Mouse (Mus musculus): ENCODE measurements around the gene H2-Ob.

H2-Ob gene

GRCm38 (mm10) chr17:34247047-34247446, 8.3 kb downstream of the H2-Ob start:
- DNase-seq, result no peak

- no peak for DNase-seq
These were observed 10.1 kb downstream of the H2-Ob start for GRCm38 (mm10) chr17:34248764-34249163.

- no peak for DNase-seq
These were observed 10.7 kb downstream of the H2-Ob start for GRCm38 (mm10) chr17:34249361-34249760.

DNA sequence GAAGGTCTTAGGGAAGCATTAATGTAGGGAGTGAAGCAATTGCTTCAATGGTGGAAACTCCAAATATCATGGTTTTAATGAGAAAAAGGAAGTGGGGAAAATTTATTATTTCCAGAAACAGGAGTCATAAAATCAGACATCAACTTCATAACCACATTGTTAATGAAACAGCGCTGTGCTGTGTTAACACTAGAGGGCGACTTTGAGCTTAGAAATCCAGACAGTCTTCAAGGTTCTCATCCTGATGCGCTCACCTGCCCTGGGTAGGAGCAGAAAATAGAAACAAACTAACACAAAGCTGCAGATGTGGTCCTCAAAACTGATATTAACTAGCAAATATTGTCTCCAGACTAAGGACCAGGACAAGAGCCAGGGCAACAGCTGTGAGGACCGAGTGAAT, 11.2 kb downstream of the H2-Ob start:
- peak; percentile 27 to 35 for DNase-seq

GRCm38 (mm10) chr17:34251666-34252065, 13.0 kb downstream of the H2-Ob start:
- DNase-seq, result no peak

DNA sequence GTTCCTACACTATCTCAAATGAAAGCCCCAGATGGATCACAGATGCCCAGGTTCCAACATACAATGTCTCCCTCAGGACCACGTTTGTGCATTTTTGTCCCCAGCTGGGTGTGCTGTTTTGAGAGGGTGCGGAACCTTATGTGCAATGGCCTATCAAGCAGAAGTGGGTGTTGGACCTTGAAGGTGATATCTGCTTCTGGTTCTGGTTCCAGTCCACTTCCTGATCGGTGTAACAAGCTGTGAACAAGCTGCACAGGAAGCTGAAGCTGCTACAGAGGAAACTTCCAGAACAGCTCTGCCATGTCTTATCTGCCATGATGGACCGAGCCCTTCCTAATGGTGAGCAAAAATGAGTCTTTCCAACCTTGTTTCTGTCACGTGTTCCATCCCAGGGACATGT, 17.8 kb downstream of the H2-Ob start:
- DNase-seq, result no peak

DNA sequence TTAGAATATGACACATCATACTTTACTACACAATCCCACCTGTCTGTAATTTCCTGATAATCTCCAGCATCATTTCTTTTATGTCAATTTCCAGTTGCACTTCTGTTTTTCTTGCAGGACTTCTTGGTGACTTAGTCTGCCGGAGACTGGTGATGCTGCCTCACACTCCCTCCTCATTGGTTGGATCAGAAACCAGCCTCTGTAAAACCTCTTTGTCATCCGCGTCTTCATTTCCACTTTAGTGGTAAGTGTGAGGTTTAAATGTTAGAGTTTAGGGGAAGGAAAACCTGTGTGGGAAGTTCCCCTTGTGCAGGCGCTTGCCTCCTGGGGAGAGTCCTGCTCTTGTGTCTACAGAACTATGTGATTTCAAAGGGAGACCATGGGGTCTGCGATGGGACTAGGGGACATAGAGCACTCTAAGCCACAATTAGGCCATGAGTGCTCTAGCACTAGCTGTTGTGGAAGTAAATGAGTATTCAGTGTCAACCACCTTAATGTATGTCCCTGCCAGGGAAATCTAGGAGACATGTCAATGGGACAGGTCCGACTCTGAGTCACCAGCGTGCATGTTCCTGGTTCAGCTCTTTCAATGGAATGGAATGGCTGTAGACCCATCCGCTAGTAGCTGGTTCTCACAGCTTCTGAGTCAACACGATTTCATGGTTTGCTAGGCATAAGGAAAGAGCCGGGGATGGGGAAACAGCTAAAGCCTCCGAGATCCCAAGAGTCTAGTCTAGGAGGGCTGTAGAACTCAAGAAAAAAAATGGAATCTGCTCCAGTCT, 19.1 kb downstream of the H2-Ob start, which contains the start of gene H2-Ab1:
TSS of gene H2-Ab1 (plus strand) at position 96 of the 782 bp plus-strand sequence.
- DNase-seq, result peak; percentile 28 to 35

- no peak for DNase-seq
These were observed 21.8 kb downstream of the H2-Ob start for GRCm38 (mm10) chr17:34260551-34260950.

DNA sequence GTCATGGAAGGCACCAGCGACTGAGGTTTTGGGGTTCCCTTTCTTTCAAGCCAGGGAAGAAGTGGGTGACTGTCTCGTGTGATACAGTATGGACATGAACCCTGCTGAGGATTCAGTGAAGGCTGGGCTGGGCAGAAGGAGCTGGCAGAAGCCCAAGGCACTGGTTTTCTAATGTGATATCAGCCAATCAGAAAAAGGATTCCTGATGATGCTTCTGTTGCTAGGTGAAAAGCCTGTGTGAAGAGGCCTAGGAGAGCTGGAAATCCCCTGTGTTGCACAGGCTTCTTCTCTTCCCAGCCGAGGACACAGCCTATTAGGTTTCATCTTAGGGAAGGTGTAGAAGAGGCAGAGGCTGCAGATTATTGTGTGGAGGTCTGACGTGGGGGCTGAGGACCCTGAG, 22.8 kb downstream of the H2-Ob start:
- DNase-seq, result peak; percentile 9 to 19

GRCm38 (mm10) chr17:34263068-34263467, 24.4 kb downstream of the H2-Ob start:
- DNase-seq, result peak; percentile 43 to 59

GRCm38 (mm10) chr17:34263811-34264371, 25.2 kb downstream of the H2-Ob start:
- DNase-seq, result no peak

- DNase-seq, result no peak
These were observed 26.0 kb downstream of the H2-Ob start for GRCm38 (mm10) chr17:34264452-34265351.

GRCm38 (mm10) chr17:34268262-34268661, 29.6 kb downstream of the H2-Ob start:
- no peak for DNase-seq

- DNase-seq, result no peak
These were observed 30.0 kb downstream of the H2-Ob start for GRCm38 (mm10) chr17:34268748-34269147.

- no peak for DNase-seq
These were observed 31.1 kb downstream of the H2-Ob start for GRCm38 (mm10) chr17:34269817-34270216.

DNA sequence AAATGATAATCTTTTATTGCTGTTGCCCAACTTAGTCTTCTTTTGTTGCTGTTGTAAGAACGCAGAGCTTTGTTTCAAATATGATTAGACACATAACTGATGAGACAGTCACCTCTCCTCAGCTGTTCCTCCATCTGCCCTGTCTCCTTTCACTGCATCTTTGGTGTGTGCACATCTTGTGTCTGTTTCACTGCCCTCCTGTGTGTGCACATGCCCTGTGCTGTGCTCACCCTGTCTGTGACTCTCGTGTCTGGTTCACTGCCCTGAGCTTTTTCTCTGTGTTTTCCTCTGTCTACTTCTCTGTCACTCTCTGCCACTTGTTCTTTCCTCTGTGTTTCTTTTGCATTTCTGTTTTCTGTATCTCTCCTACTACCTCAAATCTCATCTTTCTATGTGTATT, 31.5 kb downstream of the H2-Ob start:
- DNase-seq, result no peak

- DNase-seq, result no peak
These were observed 32.2 kb downstream of the H2-Ob start for GRCm38 (mm10) chr17:34270940-34271339.

GRCm38 (mm10) chr17:34272102-34272501, 33.4 kb downstream of the H2-Ob start:
- DNase-seq, result no peak

DNA sequence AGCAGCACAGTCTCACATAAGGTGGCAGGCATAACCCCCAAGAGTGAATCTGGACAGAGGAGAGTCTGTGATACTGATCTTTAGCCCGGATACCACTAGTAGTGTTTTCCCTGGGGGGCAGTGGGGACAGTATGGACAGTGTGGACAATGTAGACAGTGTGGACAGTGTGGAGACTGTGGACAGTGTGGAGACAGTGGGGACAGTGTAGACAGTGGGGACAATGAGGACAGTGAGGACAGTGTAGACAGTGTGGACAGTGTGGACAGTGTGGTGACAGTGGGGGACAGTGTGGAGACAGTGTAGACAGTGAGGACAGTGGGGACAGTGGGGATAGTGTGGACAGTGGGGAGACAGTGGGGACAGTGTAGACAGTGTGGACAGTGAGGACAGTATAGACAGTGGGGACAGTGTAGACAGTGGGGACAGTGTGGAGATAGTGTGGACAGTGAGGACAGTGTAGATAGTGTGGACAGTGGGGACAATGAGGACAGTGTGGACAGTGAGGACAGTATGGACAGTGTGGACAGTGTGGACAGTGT, 41.9 kb downstream of the H2-Ob start:
- DNase-seq, result no peak

DNA sequence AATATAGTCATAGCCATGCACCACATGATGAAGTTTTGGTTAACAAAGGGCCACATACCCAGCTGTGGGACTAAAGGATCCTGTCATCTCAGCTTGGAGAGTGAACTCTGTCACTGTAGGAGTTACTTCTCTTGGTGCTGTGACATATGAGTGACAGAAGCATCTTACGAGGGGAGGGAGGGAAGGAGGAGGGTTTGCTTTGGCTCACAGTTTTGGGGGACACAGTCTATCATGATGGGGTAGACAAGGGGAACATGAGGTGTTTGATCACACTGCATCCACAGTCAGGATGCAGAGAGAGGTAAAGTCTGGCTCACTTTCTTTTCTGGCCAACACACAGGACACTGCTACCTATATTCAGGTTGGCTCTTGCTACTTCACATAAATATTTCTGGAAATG, 43.1 kb downstream of the H2-Ob start:
- DNase-seq, result no peak

GRCm38 (mm10) chr17:34285371-34285770, 46.7 kb downstream of the H2-Ob start:
- no peak for DNase-seq

DNA sequence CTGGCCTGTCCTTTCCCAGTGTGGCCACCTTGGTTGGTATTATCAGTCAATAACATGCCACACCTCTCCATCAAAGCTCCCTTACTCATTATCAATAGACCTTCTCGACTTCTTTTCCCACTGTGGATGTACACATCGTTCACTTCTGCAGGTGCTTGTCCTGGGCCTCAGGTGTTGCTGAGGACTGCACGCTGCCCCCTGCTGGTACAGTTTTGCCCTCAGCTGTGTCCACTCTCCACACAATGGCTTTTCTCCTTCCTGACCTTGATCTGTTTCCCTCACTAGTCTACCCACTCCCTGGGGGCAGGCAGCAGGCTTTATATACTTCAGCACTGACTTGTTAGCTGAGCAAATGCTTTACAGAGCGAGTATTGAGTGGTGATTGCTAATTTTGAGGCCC, 47.1 kb downstream of the H2-Ob start:
- no peak for DNase-seq

DNA sequence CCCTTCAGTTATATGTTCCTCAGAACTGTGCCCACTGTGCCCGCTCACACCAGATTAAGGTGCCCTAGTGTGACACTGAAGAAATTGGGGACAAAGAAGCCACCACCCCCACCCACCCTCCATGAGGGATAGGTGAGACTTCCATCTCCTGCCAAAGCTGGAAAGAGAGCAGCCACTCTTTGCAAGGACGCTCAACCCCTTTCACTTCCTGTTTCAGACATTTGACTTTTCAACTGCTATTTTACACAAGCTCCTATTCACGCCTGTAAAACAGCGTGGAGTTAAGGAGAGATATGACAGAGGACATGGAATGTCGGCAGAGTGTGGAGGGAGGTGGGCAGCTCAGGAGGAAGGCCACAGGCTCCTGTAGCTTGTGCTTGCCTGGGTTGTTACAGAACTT, 47.8 kb downstream of the H2-Ob start:
- no peak for DNase-seq
